Mouse (Mus musculus): ENCODE results near the gene Ifngr1. TPM values are rescaled to one million over a fixed set of nuclear protein-coding genes. Genes with fewer than 3 reads are reported as not detected.

Gene Ifngr1
- total RNA-seq (2021): 10 to 100 TPM; 15.7 to 17.7 TPM
- long read RNA-seq, transcript Ifngr1-201 (7 exons, 2,112 nt): major isoform, 36 of 39 reads
- long read RNA-seq, partial matches to known transcripts: 0 of 39 reads
- long read RNA-seq, other reads (novel, unspliced or antisense): 1 of 39 reads

GRCm38 (mm10) chr10:19591641-19592441 is at the start of gene Ifngr1:
Gene Ifngr1, plus strand, starts transcription at chr10:19591949.
- peak; percentile 95 for DNase-seq (ENCODE audit: low spot score in 2 of 2)

- no peak for DNase-seq (ENCODE audit: low spot score in 2 of 2)
Measured at GRCm38 (mm10) chr10:19546825-19547224, 44.9 kb upstream of the Ifngr1 start.

GRCm38 (mm10) chr10:19548016-19548415 is 43.7 kb upstream of the Ifngr1 start:
- no peak for DNase-seq (ENCODE audit: low spot score in 2 of 2)

- no peak for DNase-seq (ENCODE audit: low spot score in 2 of 2)
Measured at GRCm38 (mm10) chr10:19548491-19548890, 43.3 kb upstream of the Ifngr1 start.

- no peak for DNase-seq (ENCODE audit: low spot score in 2 of 2)
Measured at GRCm38 (mm10) chr10:19551585-19551984, 40.2 kb upstream of the Ifngr1 start.

GRCm38 (mm10) chr10:19553857-19554256 is 37.9 kb upstream of the Ifngr1 start:
- no peak for DNase-seq (ENCODE audit: low spot score in 2 of 2)

GRCm38 (mm10) chr10:19557696-19558095 is 34.1 kb upstream of the Ifngr1 start:
- DNase-seq (ENCODE audit: low spot score in 2 of 2): no peak

- DNase-seq (ENCODE audit: low spot score in 2 of 2): no peak
Measured at GRCm38 (mm10) chr10:19559565-19560165, 32.1 kb upstream of the Ifngr1 start.

GRCm38 (mm10) chr10:19562598-19562997 is 29.2 kb upstream of the Ifngr1 start:
- no peak for DNase-seq (ENCODE audit: low spot score in 2 of 2)

- DNase-seq (ENCODE audit: low spot score in 2 of 2): no peak
Measured at GRCm38 (mm10) chr10:19563443-19563861, 28.3 kb upstream of the Ifngr1 start.

- no peak for DNase-seq (ENCODE audit: low spot score in 2 of 2)
Measured at GRCm38 (mm10) chr10:19567481-19567880, 24.3 kb upstream of the Ifngr1 start.

GRCm38 (mm10) chr10:19570288-19570687 is 21.5 kb upstream of the Ifngr1 start:
- DNase-seq (ENCODE audit: low spot score in 2 of 2): no peak

GRCm38 (mm10) chr10:19570716-19571115 is 21.0 kb upstream of the Ifngr1 start:
- DNase-seq (ENCODE audit: low spot score in 2 of 2): no peak

GRCm38 (mm10) chr10:19577571-19577970 is 14.2 kb upstream of the Ifngr1 start:
- DNase-seq (ENCODE audit: low spot score in 2 of 2): no peak

- DNase-seq (ENCODE audit: low spot score in 2 of 2): no peak
Measured at GRCm38 (mm10) chr10:19578001-19578400, 13.7 kb upstream of the Ifngr1 start.

GRCm38 (mm10) chr10:19578409-19578986 is 13.3 kb upstream of the Ifngr1 start:
- DNase-seq (ENCODE audit: low spot score in 2 of 2): peak; percentile 24 to 41

GRCm38 (mm10) chr10:19580660-19581059 is 11.1 kb upstream of the Ifngr1 start:
- DNase-seq (ENCODE audit: low spot score in 2 of 2): no peak

GRCm38 (mm10) chr10:19581844-19582582 is 9.7 kb upstream of the Ifngr1 start:
- no peak for DNase-seq (ENCODE audit: low spot score in 2 of 2)

GRCm38 (mm10) chr10:19582806-19583430 is 8.8 kb upstream of the Ifngr1 start:
- DNase-seq (ENCODE audit: low spot score in 2 of 2): no peak

GRCm38 (mm10) chr10:19584064-19584463 is 7.7 kb upstream of the Ifngr1 start:
- no peak for DNase-seq (ENCODE audit: low spot score in 2 of 2)

GRCm38 (mm10) chr10:19584846-19585245 is 6.9 kb upstream of the Ifngr1 start:
- DNase-seq (ENCODE audit: low spot score in 2 of 2): no peak

Data from layer of hippocampus, postnatal 10 days (tissue).